Mouse (Mus musculus): ENCODE measurements around the gene Ooep. TPM values are rescaled to one million over a fixed set of nuclear protein-coding genes. Genes with fewer than 3 reads are reported as not detected.

The Ooep gene
- total RNA-seq, 2 experiments from 2014 or later: 0.13 TPM; not detected in 1

Other genes with a start within 250 kb of the Ooep start
- 10 to 100 TPM; 12.1 to 13.1 TPM for gene Gsta4, start 196.0 kb downstream of the Ooep start, total RNA-seq (2021)
- gene Gsta1, start 148.1 kb downstream of the Ooep start, total RNA-seq (2021): not detected
- not detected for gene Gm3776, start 121.6 kb downstream of the Ooep start, total RNA-seq (2021)
- not detected for gene Gm10639, start 88.8 kb downstream of the Ooep start, total RNA-seq (2021)
- gene Omt2a, start 63.9 kb downstream of the Ooep start, total RNA-seq (2021): not detected
- not detected for gene Omt2b, start 51.1 kb downstream of the Ooep start, total RNA-seq (2021)
- not detected for gene Gsta2, start 22.9 kb downstream of the Ooep start, total RNA-seq (2021)
- gene Dppa5a, start 10.5 kb downstream of the Ooep start, total RNA-seq (2021): not detected
- not detected for gene Ddx43, start 17.1 kb upstream of the Ooep start, total RNA-seq (2021)
- gene Cgas, start 64.5 kb upstream of the Ooep start, total RNA-seq (2021): under 1 TPM; 0.19 to 0.20 TPM
- gene Mto1, start 69.5 kb upstream of the Ooep start, total RNA-seq (2021): 10 to 100 TPM; 17.3 to 18.3 TPM
- gene Gm17324, start 70.1 kb upstream of the Ooep start, total RNA-seq (2021): not detected
- 100 to 1,000 TPM; 488 to 752 TPM for gene Eef1a1, start 110.4 kb upstream of the Ooep start, total RNA-seq (2021)
- gene Slc17a5, start 209.3 kb upstream of the Ooep start, total RNA-seq (2021): 1 to 10 TPM; 2.8 to 3.3 TPM
- 1 to 10 TPM in 1 of 2 experiments, under 1 TPM in 1; 0.59 to 1.5 TPM for gene Cd109, start 236.8 kb upstream of the Ooep start, total RNA-seq (2021)